ENCODE assay signal across 8 mouse cellular contexts in the genomic region with DNA sequence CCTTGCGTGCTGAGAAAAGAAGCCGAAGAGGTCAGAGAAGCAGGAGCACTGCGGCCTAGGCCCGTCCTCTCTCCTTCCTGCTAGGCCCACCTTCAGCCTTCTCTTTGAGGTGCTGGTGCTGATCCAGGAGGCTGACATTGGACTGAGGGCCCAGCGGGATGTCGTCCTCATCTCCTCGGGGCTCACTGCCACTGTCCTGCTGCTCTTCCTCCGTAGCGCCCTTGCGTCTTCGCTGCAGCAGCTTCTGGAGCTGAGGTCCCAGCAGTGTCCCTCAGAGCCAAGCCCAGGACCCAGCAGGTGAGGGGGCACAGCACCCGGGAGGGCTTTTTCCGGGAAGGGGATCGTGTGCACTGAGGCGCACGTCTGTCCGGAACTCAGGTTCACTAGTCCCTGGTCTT. TPM values are rescaled to one million over a fixed set of nuclear protein-coding genes. Genes with fewer than 3 reads are reported as not detected.
A peak's percentile ranks its signal among the peaks of the same experiment; 100 is the strongest.
DNase-seq lines count a peak whose midpoint lies in the region; ATAC-seq lines count a peak whose summit lies in the region.

No protein-coding gene starts in this region.

- DNase-seq in kidney, adult 9 months, result no peak
- DNase-seq in adrenal gland, adult (ENCODE audit: inconsistent age in 2 of 2, low spot score in 1 of 2), result no peak
- no peak for DNase-seq in left cerebral cortex, postnatal 4 days
- DNase-seq in urinary bladder, adult 2 months (ENCODE audit: low spot score), result no peak

- H3K27ac ChIP-seq in kidney, embryonic 16.5 days (ENCODE audit: low read length), result no peak overlapping the region
- H3K27ac ChIP-seq in brown adipose tissue, adult 24 weeks (replicated peaks; ENCODE audit: low read depth, low read length), result no peak overlapping the region
- H3K27ac ChIP-seq in hindbrain, embryonic 12.5 days, result peak overlapping the region; percentile 78
- peak overlapping the region; percentile 84 for H3K27ac ChIP-seq in midbrain, embryonic 13.5 days

- H3K4me2 ChIP-seq in kidney, embryonic 16.5 days (replicated peaks; ENCODE audit: low read depth, low read length), result peak overlapping the region; percentile 94
- peak overlapping the region; percentile 95 for H3K4me2 ChIP-seq in hindbrain, embryonic 12.5 days (replicated peaks)
- H3K4me2 ChIP-seq in midbrain, embryonic 13.5 days (replicated peaks), result peak overlapping the region; percentile 94

- 15% methylated on average over 17 of the region's 17 CpGs for WGBS in kidney, embryonic 16.5 days
- 16% methylated on average over 17 of the region's 17 CpGs for WGBS in hindbrain, embryonic 12.5 days
- 19% methylated on average over 17 of the region's 17 CpGs for WGBS in midbrain, embryonic 13.5 days

- ATAC-seq in kidney, embryonic 16.5 days (ENCODE audit: low FRiP score, low TSS enrichment), result peak; percentile 32
- no peak for ATAC-seq in hindbrain, embryonic 12.5 days (ENCODE audit: low FRiP score)
- no peak for ATAC-seq in midbrain, embryonic 13.5 days

- peaks cover 60% of the 10 kb centered on the region for H3K36me3 ChIP-seq in kidney, embryonic 16.5 days (ENCODE audit: insufficient read depth, low read length)
- peaks cover 69% of the 10 kb centered on the region for H3K36me3 ChIP-seq in hindbrain, embryonic 12.5 days
- H3K36me3 ChIP-seq in midbrain, embryonic 13.5 days, result peaks cover 79% of the 10 kb centered on the region

- peaks cover 10% of the 10 kb centered on the region for H3K4me1 ChIP-seq in kidney, embryonic 16.5 days (ENCODE audit: insufficient read depth, low read length)
- H3K4me1 ChIP-seq in brown adipose tissue, adult 24 weeks (ENCODE audit: control insufficient read depth, insufficient read depth, insufficient read length, low read length), result 0 out of 2 replicates have a peak, but pooled peaks cover 3% of the 10 kb centered on the region
- H3K4me1 ChIP-seq in hindbrain, embryonic 12.5 days, result peaks cover 14% of the 10 kb centered on the region
- H3K4me1 ChIP-seq in midbrain, embryonic 13.5 days (replicated peaks), result peaks cover 17% of the 10 kb centered on the region

- no peaks in the 10 kb centered on the region for H3K9me3 ChIP-seq in kidney, embryonic 16.5 days (ENCODE audit: low read length)
- no peaks in the 10 kb centered on the region for H3K9me3 ChIP-seq in hindbrain, embryonic 12.5 days (replicated peaks)
- H3K9me3 ChIP-seq in midbrain, embryonic 13.5 days, result no peaks in the 10 kb centered on the region

- no peaks in the 10 kb centered on the region for H3K27me3 ChIP-seq in kidney, embryonic 16.5 days (ENCODE audit: insufficient read depth, low read length)
- H3K27me3 ChIP-seq in hindbrain, embryonic 12.5 days, result no peaks in the 10 kb centered on the region
- no peaks in the 10 kb centered on the region for H3K27me3 ChIP-seq in midbrain, embryonic 13.5 days

- H3K9ac ChIP-seq in kidney, embryonic 16.5 days (replicated peaks; ENCODE audit: low read length), result peak overlapping the region; percentile 88
- H3K9ac ChIP-seq in hindbrain, embryonic 12.5 days, result peak overlapping the region; percentile 85
- H3K9ac ChIP-seq in midbrain, embryonic 13.5 days (replicated peaks), result peak overlapping the region; percentile 83

- intact Hi-C loops in left cerebral cortex, postnatal 4 days (cut with DNase I), result no loop called here

- peak overlapping the region; percentile 92 for H3K4me3 ChIP-seq in kidney, embryonic 16.5 days (ENCODE audit: low read length)
- H3K4me3 ChIP-seq in brown adipose tissue, adult 24 weeks (ENCODE audit: insufficient read depth, low read depth, low read length), result peak overlapping the region; percentile 65
- H3K4me3 ChIP-seq in hindbrain, embryonic 12.5 days, result peak overlapping the region; percentile 87
- H3K4me3 ChIP-seq in midbrain, embryonic 13.5 days (replicated peaks), result peak overlapping the region; percentile 80

RNA-seq across cellular contexts. Expression of gene Ddx41, which starts 0.7 kb away (rescaled TPM):
- polyA plus RNA-seq in kidney, embryonic 16.5 days (2015; fragmentation: Nextera tagmentation; extraction: Ambion mirVana), result 89.1 and 91.6 TPM in 2 replicates
- polyA plus RNA-seq in brown adipose tissue, adult 24 weeks (2012; ENCODE audit: insufficient read depth, insufficient read length, missing spikeins), result 16.0 and 17.6 TPM in 2 replicates
- polyA plus RNA-seq in hindbrain, embryonic 12.5 days (2016; fragmentation: Nextera tagmentation; extraction: Ambion mirVana), result 64.0 and 64.6 TPM in 2 replicates
- polyA plus RNA-seq in midbrain, embryonic 13.5 days (2015; fragmentation: Nextera tagmentation; extraction: Ambion mirVana), result 60.2 and 66.6 TPM in 2 replicates
- total RNA-seq in left cerebral cortex, postnatal 4 days (2021), result 10 to 100 TPM; 51.6 to 56.5 TPM
- polyA plus RNA-seq in urinary bladder, adult 2 months (2012; rRNA removed), result 45.1 and 51.6 TPM in 2 replicates

RNA-seq across cellular contexts. Expression of gene Dok3, which starts 6.7 kb away (rescaled TPM):
- polyA plus RNA-seq in kidney, embryonic 16.5 days (2015; fragmentation: Nextera tagmentation; extraction: Ambion mirVana), result 2.5 TPM in 2 replicates
- polyA plus RNA-seq in brown adipose tissue, adult 24 weeks (2012; ENCODE audit: insufficient read depth, insufficient read length, missing spikeins), result 1.3 and 2.4 TPM in 2 replicates
- polyA plus RNA-seq in hindbrain, embryonic 12.5 days (2016; fragmentation: Nextera tagmentation; extraction: Ambion mirVana), result 3.7 and 4.7 TPM in 2 replicates
- polyA plus RNA-seq in midbrain, embryonic 13.5 days (2015; fragmentation: Nextera tagmentation; extraction: Ambion mirVana), result 4.3 and 4.7 TPM in 2 replicates
- 1 to 10 TPM; 6.4 to 7.2 TPM for total RNA-seq in left cerebral cortex, postnatal 4 days (2021)
- polyA plus RNA-seq in urinary bladder, adult 2 months (2012; rRNA removed), result 5.1 and 6.9 TPM in 2 replicates

RNA-seq across cellular contexts. Expression of gene Pdlim7, which starts 22.3 kb away (rescaled TPM):
- 162 and 169 TPM in 2 replicates for polyA plus RNA-seq in kidney, embryonic 16.5 days (2015; fragmentation: Nextera tagmentation; extraction: Ambion mirVana)
- 8.0 and 16.1 TPM in 2 replicates for polyA plus RNA-seq in brown adipose tissue, adult 24 weeks (2012; ENCODE audit: insufficient read depth, insufficient read length, missing spikeins)
- 154 and 158 TPM in 2 replicates for polyA plus RNA-seq in hindbrain, embryonic 12.5 days (2016; fragmentation: Nextera tagmentation; extraction: Ambion mirVana)
- 145 and 159 TPM in 2 replicates for polyA plus RNA-seq in midbrain, embryonic 13.5 days (2015; fragmentation: Nextera tagmentation; extraction: Ambion mirVana)
- 10 to 100 TPM; 62.5 to 66.8 TPM for total RNA-seq in left cerebral cortex, postnatal 4 days (2021)
- 382 and 383 TPM in 2 replicates for polyA plus RNA-seq in urinary bladder, adult 2 months (2012; rRNA removed)

RNA-seq across cellular contexts. Expression of gene Fam193b, which starts 35.1 kb away (rescaled TPM):
- 40.2 and 41.2 TPM in 2 replicates for polyA plus RNA-seq in kidney, embryonic 16.5 days (2015; fragmentation: Nextera tagmentation; extraction: Ambion mirVana)
- polyA plus RNA-seq in brown adipose tissue, adult 24 weeks (2012; ENCODE audit: insufficient read depth, insufficient read length, missing spikeins), result 4.4 and 9.7 TPM in 2 replicates
- polyA plus RNA-seq in hindbrain, embryonic 12.5 days (2016; fragmentation: Nextera tagmentation; extraction: Ambion mirVana), result 67.4 and 71.9 TPM in 2 replicates
- polyA plus RNA-seq in midbrain, embryonic 13.5 days (2015; fragmentation: Nextera tagmentation; extraction: Ambion mirVana), result 64.9 and 72.3 TPM in 2 replicates
- 10 to 100 TPM; 91.4 to 92.9 TPM for total RNA-seq in left cerebral cortex, postnatal 4 days (2021)
- 86.0 and 97.9 TPM in 2 replicates for polyA plus RNA-seq in urinary bladder, adult 2 months (2012; rRNA removed)

RNA-seq across cellular contexts. Expression of gene Tmed9, which starts 37.7 kb away (rescaled TPM):
- 175 and 177 TPM in 2 replicates for polyA plus RNA-seq in kidney, embryonic 16.5 days (2015; fragmentation: Nextera tagmentation; extraction: Ambion mirVana)
- 34.0 and 61.2 TPM in 2 replicates for polyA plus RNA-seq in brown adipose tissue, adult 24 weeks (2012; ENCODE audit: insufficient read depth, insufficient read length, missing spikeins)
- polyA plus RNA-seq in hindbrain, embryonic 12.5 days (2016; fragmentation: Nextera tagmentation; extraction: Ambion mirVana), result 113 and 128 TPM in 2 replicates
- 103 and 125 TPM in 2 replicates for polyA plus RNA-seq in midbrain, embryonic 13.5 days (2015; fragmentation: Nextera tagmentation; extraction: Ambion mirVana)
- total RNA-seq in left cerebral cortex, postnatal 4 days (2021), result 100 to 1,000 TPM; 109 to 111 TPM
- 136 and 157 TPM in 2 replicates for polyA plus RNA-seq in urinary bladder, adult 2 months (2012; rRNA removed)

Comparison
In these comparisons a context has a peak if more than half of its experiments do, and no peak if none do; other contexts are left out.
1. H3K27ac ChIP-seq: peak in hindbrain, embryonic 12.5 days (single experiment) and midbrain, embryonic 13.5 days (single experiment); none in kidney, embryonic 16.5 days (single experiment) and brown adipose tissue, adult 24 weeks (single experiment).
2. Peak in every context shown above with its lines, with median percentiles within 50 percentile points of each other: H3K4me2 ChIP-seq, H3K4me3 ChIP-seq and H3K9ac ChIP-seq.